Mouse (Mus musculus) small intestine, adult 2 months (tissue): Measurements from ENCODE around the gene Cbfa2t3.

Experiments used
- CTCF ChIP-seq: fragments of 200-500 bp; IDR thresholded peaks from 2 replicates; pipeline ENCODE4 v1.5.1; 2012; ENCODE audit warnings: low read depth, mild to moderate bottlenecking, control low read depth, inconsistent platforms, low read length, moderate library complexity, mixed read lengths; ENCODE audit not compliant: insufficient replicate concordance, insufficient read length; ENCODE audit errors: extremely low read depth
- POLR2A ChIP-seq: fragments of 200-500 bp; IDR thresholded peaks from 2 replicates; pipeline ENCODE4 v1.6.1; 2012; ENCODE audit warnings: low read depth, mild to moderate bottlenecking, control low read depth, inconsistent platforms, low read length, moderate library complexity

DNA sequence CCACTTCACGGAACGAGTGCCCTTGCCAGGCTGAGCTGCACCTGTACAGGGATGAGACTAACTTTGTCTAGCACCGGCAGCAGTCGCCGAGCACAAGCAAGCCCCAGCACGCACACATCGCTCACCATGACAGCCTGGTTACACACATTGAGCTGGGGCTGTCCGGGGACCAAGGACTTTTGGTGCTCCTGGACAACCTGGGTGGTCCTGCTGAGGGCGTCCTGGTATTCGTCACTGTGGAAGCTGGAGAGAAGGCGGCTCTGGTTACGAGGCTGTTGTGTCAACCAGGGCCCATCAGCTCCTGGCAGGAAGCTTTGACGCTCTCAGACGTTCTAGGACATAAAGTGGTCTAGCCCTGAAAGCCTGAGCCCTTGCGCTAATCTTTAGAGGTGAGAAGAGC is 118.0 kb downstream of the Cbfa2t3 start:
- TF ChIP-seq CTCF (no peak), POLR2A (no peak)
